Mouse (Mus musculus): ENCODE results near the gene Gm28044. TPM values are rescaled to one million over a fixed set of nuclear protein-coding genes. Genes with fewer than 3 reads are reported as not detected.
A peak's percentile ranks its signal among the peaks of the same experiment; 100 is the strongest.
"Not testable (repeated sequence)": the region's sequence is repeated elsewhere in the genome, so short reads cannot be mapped to it uniquely, and the experiment has no call there.

Gene Gm28044
- polyA plus RNA-seq (2015; fragmentation: Nextera tagmentation; extraction: Ambion mirVana): 0.36 and 0.37 TPM in 2 replicates

DNA sequence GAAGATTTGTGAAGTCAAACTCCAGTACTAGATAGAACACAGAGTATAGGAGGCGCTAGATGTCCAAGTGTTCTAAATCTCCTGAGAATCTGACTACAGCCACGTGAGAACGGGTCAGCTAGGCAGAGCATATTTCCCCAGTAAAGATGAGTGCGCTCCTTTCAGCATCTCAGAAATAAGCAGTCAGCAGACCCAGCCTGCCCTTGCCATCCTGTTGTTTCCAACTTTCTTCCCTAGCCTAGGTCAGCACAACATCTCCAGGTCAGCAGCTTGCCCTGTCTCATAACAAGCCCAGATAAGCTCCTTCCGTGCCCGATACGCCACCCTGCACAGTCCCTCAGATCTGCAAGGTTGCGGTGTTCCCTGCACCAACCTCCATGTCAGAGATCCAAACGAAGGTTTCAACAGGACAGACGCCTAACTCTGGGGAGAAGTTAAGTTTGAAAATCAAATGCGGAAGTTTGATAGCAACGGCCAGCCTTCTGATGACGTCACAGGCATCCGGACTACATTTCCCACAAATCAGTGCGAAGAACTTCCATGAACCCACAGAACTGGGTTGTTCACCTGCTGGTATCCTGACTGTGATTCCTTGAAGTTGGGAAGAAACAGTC, at the start of gene Gm28044, which contains the start of gene Zfp953:
Gene Gm28044 (minus strand): TSS at position 406 of the 614 bp plus-strand sequence.
Gene Zfp953 (minus strand): TSS at position 475 of the 614 bp plus-strand sequence.
- WGBS: under 1% methylated on average over 15 of the region's 15 CpGs
- no peaks in the 10 kb centered on the region for H3K36me3 ChIP-seq (ENCODE audit: insufficient read depth, low read length)
- H3K4me1 ChIP-seq (replicated peaks; ENCODE audit: insufficient read depth, low read length): no peaks in the 10 kb centered on the region
- peak; percentile 93 for ATAC-seq (replicated peaks; ENCODE audit: low FRiP score, low read depth)
- H3K27me3 ChIP-seq (ENCODE audit: insufficient read depth, low read length): no peaks in the 10 kb centered on the region
- H3K9ac ChIP-seq (ENCODE audit: low read depth, low read length): peak within 1 kb of the TSS; percentile 77
- peak; percentile 41 for TF ChIP-seq CTCF (IDR thresholded peaks at IDR 0.05; ENCODE audit: low read depth)
- DNase-seq (ENCODE audit: low spot score): peak; percentile 91
- H3K27ac ChIP-seq: peak within 1 kb of the TSS; percentile 79
- no peaks in the 10 kb centered on the region for H3K9me3 ChIP-seq (replicated peaks; ENCODE audit: low read length)
- H3K4me3 ChIP-seq (replicated peaks; ENCODE audit: low read depth, low read length): peak within 1 kb of the TSS; percentile 80
- peak within 1 kb of the TSS; percentile 78 for H3K4me2 ChIP-seq (ENCODE audit: low read length)

DNA sequence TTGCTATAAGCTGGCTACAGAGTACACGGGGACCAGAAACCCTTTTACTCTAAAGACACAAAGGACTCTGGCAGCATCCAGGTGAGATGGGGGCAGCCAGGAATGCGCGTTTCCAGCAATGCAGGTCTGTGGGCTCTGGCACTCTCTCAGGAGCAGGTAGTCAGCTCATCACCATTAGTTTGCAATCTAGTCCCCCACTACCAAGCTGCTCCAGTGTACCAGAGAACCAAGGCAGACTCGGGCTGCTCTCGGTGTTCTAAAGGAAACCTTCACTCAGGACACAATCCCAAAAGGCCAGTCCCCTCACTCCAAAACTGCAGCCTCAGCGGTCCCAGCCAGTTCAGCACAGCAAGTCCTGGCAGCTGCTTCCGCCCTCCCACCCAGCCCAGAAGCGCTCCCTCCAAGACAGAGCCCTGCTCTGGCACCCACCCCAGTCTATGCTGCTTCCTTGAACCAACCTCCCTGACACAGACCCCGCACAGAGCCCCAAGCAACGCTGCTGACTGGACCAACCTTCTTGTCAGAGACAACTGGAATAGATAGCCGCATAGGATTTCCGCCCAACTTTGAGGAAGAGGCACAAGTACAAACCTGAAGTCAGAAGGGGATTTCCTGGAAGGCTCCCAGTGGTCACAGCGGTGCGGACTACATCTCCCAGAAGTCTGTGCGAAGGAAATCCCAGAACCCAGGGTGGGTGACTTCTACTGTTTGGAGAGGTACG, 39.0 kb upstream of the Gm28044 start, which contains the start of gene Zfp429:
Gene Zfp429 (minus strand): TSS at position 637 of the 721 bp plus-strand sequence.
- H3K4me1 ChIP-seq (replicated peaks; ENCODE audit: insufficient read depth, low read length); H3K36me3 ChIP-seq (ENCODE audit: insufficient read depth, low read length); H3K9me3 ChIP-seq (replicated peaks; ENCODE audit: low read length); H3K27me3 ChIP-seq (ENCODE audit: insufficient read depth, low read length): not testable (repeated sequence)
- ATAC-seq (replicated peaks; ENCODE audit: low FRiP score, low read depth) (peak; percentile 93), DNase-seq (ENCODE audit: low spot score) (peak; percentile 83)
- Histone ChIP-seq H3K4me3 (replicated peaks; ENCODE audit: low read depth, low read length) (peak within 1 kb of the TSS; percentile 54), H3K9ac (ENCODE audit: low read depth, low read length) (peak within 1 kb of the TSS; percentile 57), H3K27ac (peak within 1 kb of the TSS; percentile 36; the same call in 1 of the 2 replicates), H3K4me2 (ENCODE audit: low read length) (peak within 1 kb of the TSS; percentile 63)
- 3% methylated on average over 14 of the region's 16 CpGs for WGBS

DNA sequence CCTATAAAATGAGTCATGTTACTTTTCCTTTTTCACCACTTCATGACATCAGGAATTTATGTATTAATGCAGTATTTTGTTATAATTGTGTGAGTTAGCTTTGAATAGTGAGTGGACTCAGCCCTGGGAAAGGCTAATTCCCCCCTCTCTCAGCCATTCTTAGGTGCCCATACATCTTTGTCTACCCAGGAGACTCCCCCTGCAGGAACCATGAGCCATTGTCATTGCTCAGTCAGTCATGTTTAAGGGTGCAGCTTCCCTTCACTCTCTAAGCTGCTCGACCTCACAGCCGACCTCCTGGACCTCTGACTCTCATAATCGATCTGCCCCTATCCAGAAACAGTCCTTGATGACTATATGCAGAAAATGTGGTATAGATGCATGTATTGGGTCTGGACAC, 15.9 kb upstream of the Gm28044 start:
- not testable (repeated sequence) for ATAC-seq (replicated peaks; ENCODE audit: low FRiP score, low read depth); H3K9ac ChIP-seq (ENCODE audit: low read depth, low read length); H3K9me3 ChIP-seq (replicated peaks; ENCODE audit: low read length); H3K27ac ChIP-seq; H3K4me1 ChIP-seq (replicated peaks; ENCODE audit: insufficient read depth, low read length); DNase-seq (ENCODE audit: low spot score); H3K36me3 ChIP-seq (ENCODE audit: insufficient read depth, low read length); H3K4me2 ChIP-seq (ENCODE audit: low read length); H3K4me3 ChIP-seq (replicated peaks; ENCODE audit: low read depth, low read length); H3K27me3 ChIP-seq (ENCODE audit: insufficient read depth, low read length)
- 81% methylated on average over 3 of the region's 3 CpGs for WGBS

DNA sequence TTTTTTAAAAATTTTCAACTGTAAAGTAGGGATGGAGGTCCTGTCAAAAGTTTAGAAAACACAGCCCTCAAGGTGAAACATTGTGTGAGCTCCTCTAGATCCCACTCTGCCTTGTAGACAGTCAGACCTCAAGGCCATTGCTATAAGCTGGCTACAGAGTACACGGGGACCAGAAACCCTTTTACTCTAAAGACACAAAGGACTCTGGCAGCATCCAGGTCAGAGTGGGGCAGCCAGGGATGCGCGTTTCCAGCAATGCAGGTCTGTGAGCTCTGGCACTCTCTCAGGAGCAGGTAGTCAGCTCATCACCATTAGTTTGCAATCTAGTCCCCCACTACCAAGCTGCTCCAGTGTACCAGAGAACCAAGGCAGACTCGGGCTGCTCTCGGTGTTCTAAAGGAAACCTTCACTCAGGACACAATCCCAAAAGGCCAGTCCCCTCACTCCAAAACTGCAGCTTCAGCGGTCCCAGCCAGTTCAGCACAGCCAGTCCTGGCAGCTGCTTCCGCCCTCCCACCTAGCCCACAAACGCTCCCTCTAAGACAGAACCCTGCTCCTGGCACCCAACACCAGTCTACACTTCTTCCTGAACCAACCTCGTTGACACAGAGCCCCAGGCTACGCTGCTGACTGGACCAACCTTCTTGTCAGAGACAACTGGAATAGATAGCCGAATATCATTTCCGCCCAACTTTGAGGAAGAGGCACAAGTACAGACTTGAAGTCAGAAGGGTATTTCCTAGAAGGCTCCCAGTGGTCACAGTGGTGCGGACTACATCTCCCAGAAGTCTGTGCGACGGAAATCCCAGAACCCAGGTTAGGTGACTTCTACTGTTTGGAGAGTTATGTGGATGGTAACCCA, 14.9 kb upstream of the Gm28044 start, which contains the start of the genes Gm28041 and Zfp456:
Gene Gm28041 (minus strand): TSS at position 684 of the 862 bp plus-strand sequence.
Gene Zfp456 (minus strand): TSS at position 761 of the 862 bp plus-strand sequence.
- H3K27ac ChIP-seq; H3K4me1 ChIP-seq (replicated peaks; ENCODE audit: insufficient read depth, low read length); H3K9ac ChIP-seq (ENCODE audit: low read depth, low read length); H3K9me3 ChIP-seq (replicated peaks; ENCODE audit: low read length); H3K27me3 ChIP-seq (ENCODE audit: insufficient read depth, low read length); H3K36me3 ChIP-seq (ENCODE audit: insufficient read depth, low read length): not testable (repeated sequence)
- ATAC-seq (replicated peaks; ENCODE audit: low FRiP score, low read depth) (peak; percentile 93), DNase-seq (ENCODE audit: low spot score) (peak; percentile 82)
- Histone ChIP-seq H3K4me3 (replicated peaks; ENCODE audit: low read depth, low read length) (peak within 1 kb of the TSS; percentile 37), H3K4me2 (ENCODE audit: low read length) (peak within 1 kb of the TSS; percentile 60)
- WGBS: 15% methylated on average over 13 of the region's 15 CpGs

DNA sequence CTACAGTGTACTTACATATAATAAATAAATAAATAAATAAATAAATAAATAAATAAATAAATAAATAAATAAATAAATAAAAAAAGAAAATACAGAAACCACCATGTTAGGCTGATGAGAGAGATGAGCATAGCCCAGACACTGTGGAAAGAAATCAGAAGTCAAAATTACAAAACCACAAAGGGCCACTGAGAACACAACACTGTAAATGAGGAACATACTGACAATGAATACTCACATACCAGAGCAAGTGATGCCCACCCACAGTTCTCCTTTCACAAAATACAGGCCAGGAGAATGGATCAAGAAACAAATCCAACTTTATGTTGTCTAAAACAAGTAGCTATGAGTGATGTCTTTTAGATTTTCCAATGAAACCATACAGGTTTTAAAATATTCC, 8.5 kb downstream of the Gm28044 start:
- no peak overlapping the region for H3K4me2 ChIP-seq (ENCODE audit: low read length)
- H3K9me3 ChIP-seq (replicated peaks; ENCODE audit: low read length): no peaks in the 10 kb centered on the region
- no peak overlapping the region for H3K27ac ChIP-seq
- ATAC-seq (replicated peaks; ENCODE audit: low FRiP score, low read depth) (no peak), DNase-seq (ENCODE audit: low spot score) (no peak)
- H3K9ac ChIP-seq (ENCODE audit: low read depth, low read length): no peak overlapping the region
- no peak for TF ChIP-seq CTCF (IDR thresholded peaks at IDR 0.05; ENCODE audit: low read depth)
- no peaks in the 10 kb centered on the region for H3K4me1 ChIP-seq (replicated peaks; ENCODE audit: insufficient read depth, low read length)
- no peak overlapping the region for H3K4me3 ChIP-seq (replicated peaks; ENCODE audit: low read depth, low read length)
- no peaks in the 10 kb centered on the region for H3K27me3 ChIP-seq (ENCODE audit: insufficient read depth, low read length)
- no peaks in the 10 kb centered on the region for H3K36me3 ChIP-seq (ENCODE audit: insufficient read depth, low read length)

DNA sequence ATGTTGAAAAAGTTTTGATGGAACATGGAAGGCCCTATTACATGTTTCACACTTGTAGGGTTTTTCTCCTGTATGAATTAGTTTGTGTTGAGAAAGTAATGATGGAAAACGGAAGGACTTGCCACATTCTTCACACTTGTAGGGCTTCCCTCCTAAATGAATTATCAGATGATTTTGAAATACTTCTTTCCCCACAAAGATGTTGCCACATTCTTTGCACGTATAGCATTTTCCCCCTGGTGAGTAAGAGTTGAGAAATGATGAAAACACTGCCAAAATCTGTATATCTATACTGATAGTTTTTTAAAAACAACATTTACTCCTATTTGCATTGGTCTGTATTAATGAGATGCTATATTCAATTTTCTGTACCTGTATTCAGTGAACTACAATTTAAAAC, 16.9 kb downstream of the Gm28044 start:
- no peak for DNase-seq (ENCODE audit: low spot score)
- Histone ChIP-seq H3K4me3 (replicated peaks; ENCODE audit: low read depth, low read length) (no peak overlapping the region), H3K9me3 (replicated peaks; ENCODE audit: low read length) (no peaks in the 10 kb centered on the region), H3K36me3 (ENCODE audit: insufficient read depth, low read length) (no peaks in the 10 kb centered on the region), H3K27ac (no peak overlapping the region), H3K4me2 (ENCODE audit: low read length) (no peak overlapping the region), H3K9ac (ENCODE audit: low read depth, low read length) (no peak overlapping the region), H3K27me3 (ENCODE audit: insufficient read depth, low read length) (no peaks in the 10 kb centered on the region), H3K4me1 (replicated peaks; ENCODE audit: insufficient read depth, low read length) (no peaks in the 10 kb centered on the region)
- TF ChIP-seq CTCF (IDR thresholded peaks at IDR 0.05; ENCODE audit: low read depth): no peak
- no peak for ATAC-seq (replicated peaks; ENCODE audit: low FRiP score, low read depth)
- 90% methylated on average over 2 of the region's 2 CpGs for WGBS
